Mouse (Mus musculus) neural tube, embryonic 14.5 days (tissue): ENCODE data around the gene Ccdc187. TPM values are rescaled to one million over a fixed set of nuclear protein-coding genes. Genes with fewer than 3 reads are reported as not detected.

Experiments
- ATAC-seq: fragments of 200-750 bp; cut with Nextera tagmentation; 2 replicates; pipeline ENCODE4 v1.8.0; 2017; ENCODE audit warnings: low read depth, mild to moderate bottlenecking, moderate TSS enrichment, moderate library complexity
- H3K27ac ChIP-seq: fragments of 300-500 bp; sonication (generic); 2 replicates; pipeline ENCODE4 v1.5.1; 2014; ENCODE audit warnings: low read depth, mild to moderate bottlenecking, control low read depth, low read length, moderate library complexity, mixed read lengths
- H3K27me3 ChIP-seq: fragments of 300-500 bp; sonication (generic); 2 replicates; pipeline ENCODE4 v1.6.1; 2014; ENCODE audit warnings: low read length; ENCODE audit not compliant: control insufficient read depth, insufficient read depth
- H3K36me3 ChIP-seq: fragments of 300-500 bp; sonication (generic); 2 replicates; pipeline ENCODE4 v1.6.1; 2014; ENCODE audit warnings: low read length, mixed read lengths; ENCODE audit not compliant: control insufficient read depth, insufficient read depth
- H3K4me1 ChIP-seq: fragments of 300-500 bp; sonication (generic); 2 replicates; pipeline ENCODE4 v1.6.1; 2014; ENCODE audit warnings: low read length; ENCODE audit not compliant: control insufficient read depth, insufficient read depth
- H3K4me2 ChIP-seq: fragments of 300-500 bp; sonication (generic); 2 replicates; pipeline ENCODE4 v1.6.1; 2014; ENCODE audit warnings: mild to moderate bottlenecking, low read depth, low read length, control low read depth
- H3K4me3 ChIP-seq: fragments of 300-500 bp; sonication (generic); 2 replicates; pipeline ENCODE4 v1.5.1; 2014; ENCODE audit warnings: low read depth, low read length, control low read depth, mixed read lengths
- H3K9ac ChIP-seq: fragments of 300-500 bp; sonication (generic); replicated peaks from 2 replicates; pipeline ENCODE4 v1.6.1; 2014; ENCODE audit warnings: low read depth, mild to moderate bottlenecking, control low read depth, low read length, mixed read lengths
- H3K9me3 ChIP-seq: fragments of 300-500 bp; sonication (generic); 2 replicates; pipeline ENCODE4 v1.6.1; 2016; ENCODE audit warnings: low read length; ENCODE audit not compliant: control insufficient read depth
- WGBS: fragments of 180-500 bp; shearing (Covaris S2); extraction: QIAGEN DNeasy Blood & Tissue Kit; methylation state at CpG from one replicate; pipeline ENCODE4 v1.1.7; 2014; 5-methylcytosine and 5-hydroxymethylcytosine counted together
- polyA plus RNA-seq: library from polyadenylated mRNA; unstranded; fragments of >200 nt; fragmentation: Nextera tagmentation; extraction: Ambion mirVana; gene quantifications from 2 replicates; pipeline ENCODE4 v1.2.1, GENCODE M21; 2014

Ccdc187 gene
- polyA plus RNA-seq, 1 experiment from 2014 or later = 0.08 TPM

GRCm38 (mm10) chr2:26268216-26268615, 26.1 kb downstream of the Ccdc187 start:
- Histone ChIP-seq H3K4me3 (no peak overlapping the region), H3K4me2 (no peak overlapping the region), H3K9ac (no peak overlapping the region), H3K9me3 (no peaks in the 10 kb centered on the region), H3K27ac (no peak overlapping the region), H3K27me3 (no peaks in the 10 kb centered on the region), H3K4me1 (no peaks in the 10 kb centered on the region), H3K36me3 (no peaks in the 10 kb centered on the region)
- ATAC-seq = no peak
- WGBS = 77% methylated on average over 3 of the region's 3 CpGs

GRCm38 (mm10) chr2:26266066-26266742, 28.2 kb downstream of the Ccdc187 start:
- Histone ChIP-seq H3K4me1 (no peaks in the 10 kb centered on the region), H3K9ac (no peak overlapping the region), H3K9me3 (no peaks in the 10 kb centered on the region), H3K27ac (no peak overlapping the region), H3K36me3 (no peaks in the 10 kb centered on the region), H3K4me3 (no peak overlapping the region), H3K4me2 (no peak overlapping the region), H3K27me3 (no peaks in the 10 kb centered on the region)
- WGBS = 81% methylated on average over 10 of the region's 10 CpGs
- ATAC-seq = no peak

GRCm38 (mm10) chr2:26265095-26265494, 29.3 kb downstream of the Ccdc187 start:
- ATAC-seq = no peak
- Histone ChIP-seq H3K27me3 (no peaks in the 10 kb centered on the region), H3K4me1 (no peaks in the 10 kb centered on the region), H3K9ac (no peak overlapping the region), H3K4me3 (no peak overlapping the region), H3K27ac (no peak overlapping the region), H3K4me2 (no peak overlapping the region), H3K36me3 (no peaks in the 10 kb centered on the region), H3K9me3 (no peaks in the 10 kb centered on the region)
- 74% methylated on average over 2 of the region's 2 CpGs for WGBS

GRCm38 (mm10) chr2:26264646-26265045, 29.7 kb downstream of the Ccdc187 start:
- Histone ChIP-seq H3K9ac (no peak overlapping the region), H3K27me3 (no peaks in the 10 kb centered on the region), H3K4me2 (no peak overlapping the region), H3K4me1 (no peaks in the 10 kb centered on the region), H3K36me3 (no peaks in the 10 kb centered on the region), H3K27ac (no peak overlapping the region), H3K4me3 (no peak overlapping the region), H3K9me3 (no peaks in the 10 kb centered on the region)
- ATAC-seq = no peak
- 78% methylated on average over 4 of the region's 4 CpGs for WGBS

- Histone ChIP-seq H3K27me3 (no peaks in the 10 kb centered on the region), H3K36me3 (no peaks in the 10 kb centered on the region), H3K4me3 (no peak overlapping the region), H3K9ac (no peak overlapping the region), H3K4me1 (no peaks in the 10 kb centered on the region), H3K9me3 (no peaks in the 10 kb centered on the region), H3K4me2 (no peak overlapping the region), H3K27ac (no peak overlapping the region)
- WGBS = 89% methylated on average over 16 of the region's 16 CpGs
- no peak for ATAC-seq
Measured at GRCm38 (mm10) chr2:26257315-26258096, 36.9 kb downstream of the Ccdc187 start.

GRCm38 (mm10) chr2:26254816-26255215, 39.5 kb downstream of the Ccdc187 start:
- Histone ChIP-seq H3K4me3 (no peak overlapping the region), H3K9me3 (no peaks in the 10 kb centered on the region), H3K27me3 (no peaks in the 10 kb centered on the region), H3K4me2 (no peak overlapping the region), H3K36me3 (no peaks in the 10 kb centered on the region), H3K9ac (no peak overlapping the region), H3K4me1 (no peaks in the 10 kb centered on the region), H3K27ac (no peak overlapping the region)
- WGBS = 52% methylated on average over 4 of the region's 4 CpGs
- ATAC-seq = no peak

GRCm38 (mm10) chr2:26252514-26253206, 41.7 kb downstream of the Ccdc187 start:
- no peak for ATAC-seq

GRCm38 (mm10) chr2:26247531-26247930, 46.8 kb downstream of the Ccdc187 start:
- Histone ChIP-seq H3K4me1 (no peaks in the 10 kb centered on the region), H3K4me3 (no peak overlapping the region), H3K4me2 (no peak overlapping the region), H3K27me3 (no peaks in the 10 kb centered on the region), H3K9me3 (no peaks in the 10 kb centered on the region), H3K36me3 (no peaks in the 10 kb centered on the region), H3K9ac (no peak overlapping the region), H3K27ac (no peak overlapping the region)
- WGBS = 65% methylated on average over 3 of the region's 3 CpGs
- ATAC-seq = no peak

More at GRCm38 (mm10) chr2:26252514-26253206, 41.7 kb downstream of the Ccdc187 start:
- Histone ChIP-seq H3K27ac (no peak overlapping the region), H3K27me3 (no peaks in the 10 kb centered on the region), H3K9ac (no peak overlapping the region), H3K4me3 (no peak overlapping the region), H3K9me3 (no peaks in the 10 kb centered on the region), H3K4me2 (no peak overlapping the region), H3K4me1 (no peaks in the 10 kb centered on the region), H3K36me3 (no peaks in the 10 kb centered on the region)
- 62% methylated on average over 8 of the region's 8 CpGs for WGBS

- Histone ChIP-seq H3K36me3 (no peaks in the 10 kb centered on the region), H3K27me3 (no peaks in the 10 kb centered on the region), H3K27ac (no peak overlapping the region), H3K9ac (no peak overlapping the region), H3K4me1 (peaks cover 13% of the 10 kb centered on the region; the same call in 1 of the 2 replicates), H3K9me3 (no peaks in the 10 kb centered on the region), H3K4me2 (no peak overlapping the region), H3K4me3 (no peak overlapping the region)
- 46% methylated on average over 3 of the region's 3 CpGs for WGBS
- no peak for ATAC-seq
Measured at GRCm38 (mm10) chr2:26240841-26241240, 53.5 kb downstream of the Ccdc187 start.
